Mouse (Mus musculus) large intestine, adult 2 months (tissue): ENCODE measurements around the gene Mrtfb. TPM values are rescaled to one million over a fixed set of nuclear protein-coding genes. Genes with fewer than 3 reads are reported as not detected.
A peak's percentile ranks its signal among the peaks of the same experiment; 100 is the strongest.

ENCODE experiments used
- DNase-seq: peaks from one replicate; pipeline ENCODE4 v3.0.0-alpha.2; 2012; ENCODE audit warnings: low read depth, low spot score
- WGBS: fragments of 180-500 bp; shearing (Covaris S2); methylation state at CpG from one replicate; pipeline ENCODE4 v1.1.7; 2018; 5-methylcytosine and 5-hydroxymethylcytosine counted together
- polyA plus RNA-seq: library from polyadenylated mRNA; depleted of rRNA; stranded (reverse); fragments of >200 nt; gene quantifications from 2 replicates; pipeline ENCODE4 v1.2.3, GENCODE M21; 2012

The Mrtfb gene
- polyA plus RNA-seq, 1 experiment, result 6.8 TPM

DNA sequence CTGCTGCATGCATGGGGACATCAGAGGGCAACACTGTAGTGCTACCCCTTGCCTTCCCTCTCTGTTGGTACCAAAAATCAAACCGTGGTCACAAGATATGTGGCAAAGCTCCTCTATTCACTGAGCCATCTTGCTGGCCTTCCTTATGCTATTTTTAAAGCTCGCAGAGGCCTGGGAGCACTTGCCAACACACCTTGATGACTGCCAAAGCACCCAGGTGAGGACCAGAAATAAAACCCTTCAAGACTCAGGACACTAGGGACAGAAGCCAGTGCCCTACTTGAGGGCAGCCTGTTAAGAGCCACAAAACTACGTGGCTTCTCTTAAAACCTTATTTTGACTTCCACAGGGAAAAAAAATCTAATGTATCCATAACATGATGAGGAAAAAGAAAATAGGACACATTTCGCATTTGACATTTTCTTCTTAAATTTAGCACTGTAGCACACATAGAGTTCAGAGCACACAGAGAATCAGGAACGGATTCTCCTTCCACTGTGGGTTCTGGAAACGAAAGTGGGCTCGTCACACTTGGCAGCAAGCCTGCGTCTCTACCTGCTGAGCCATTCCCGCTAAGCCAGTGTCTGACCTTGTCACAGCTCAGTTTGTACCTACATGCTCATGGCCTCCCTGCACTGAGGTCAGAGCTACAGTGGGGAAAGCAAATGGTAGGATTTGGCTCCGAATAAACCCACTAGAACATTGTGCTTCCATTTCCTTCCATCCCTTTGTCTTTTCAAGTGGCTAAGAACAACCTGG lies 170.7 kb downstream of the Mrtfb start:
- no peak for DNase-seq
- WGBS, result 79% methylated on average over 10 of the region's 10 CpGs

GRCm38 (mm10) chr16:13428077-13428476 lies 171.8 kb downstream of the Mrtfb start:
- WGBS, result 67% methylated on average over 5 of the region's 5 CpGs
- DNase-seq, result no peak

- WGBS, result 73% methylated on average over 1 of the region's 1 CpGs
These were observed 172.5 kb downstream of the Mrtfb start for GRCm38 (mm10) chr16:13428806-13429205.

GRCm38 (mm10) chr16:13429921-13430606 lies 173.8 kb downstream of the Mrtfb start:
- 82% methylated on average over 7 of the region's 7 CpGs for WGBS
- DNase-seq, result no peak

More at GRCm38 (mm10) chr16:13428806-13429205, 172.5 kb downstream of the Mrtfb start:
- DNase-seq, result no peak

DNA sequence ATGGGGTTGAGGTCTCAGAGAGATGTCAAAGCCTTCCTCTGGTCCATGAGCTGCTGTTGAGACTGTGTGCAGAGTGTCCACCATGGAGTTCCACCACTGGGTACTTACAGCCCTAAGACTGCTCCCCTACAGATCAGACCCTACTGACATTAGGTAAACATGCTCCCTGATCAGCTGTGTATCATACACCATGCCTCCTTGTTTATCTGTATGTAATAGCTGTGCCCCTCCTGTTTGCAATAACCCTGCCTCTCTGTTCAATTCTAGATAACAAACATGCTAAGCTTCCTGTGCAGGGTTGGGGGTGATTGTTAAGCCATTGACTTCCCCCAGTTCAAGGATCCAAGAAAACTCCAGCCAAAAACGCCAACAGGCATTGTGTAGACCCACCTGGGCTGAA lies 174.7 kb downstream of the Mrtfb start:
- DNase-seq, result no peak
- WGBS, result 51% methylated on average over 1 of the region's 1 CpGs

DNA sequence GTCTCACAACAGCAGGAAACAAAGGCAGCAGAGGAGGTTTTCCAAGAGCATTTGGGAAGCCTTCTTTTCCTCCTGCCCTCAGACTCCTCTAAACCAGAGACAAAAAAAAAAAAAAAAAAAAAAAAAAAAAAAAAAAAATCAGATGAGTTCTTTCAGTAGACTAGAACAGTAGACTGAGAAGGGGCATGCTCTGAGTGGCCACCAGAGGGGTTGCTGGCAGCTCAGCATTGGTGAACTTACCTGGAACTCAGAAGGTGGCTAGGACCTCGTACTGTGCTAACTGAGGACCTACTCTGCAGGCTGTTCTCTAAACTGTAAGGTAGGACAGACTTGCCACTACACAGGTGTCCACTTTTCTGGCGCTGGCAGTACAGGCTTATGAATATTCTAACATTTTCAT lies 179.3 kb downstream of the Mrtfb start:
- WGBS, result 94% methylated on average over 2 of the region's 2 CpGs
- DNase-seq, result no peak

DNA sequence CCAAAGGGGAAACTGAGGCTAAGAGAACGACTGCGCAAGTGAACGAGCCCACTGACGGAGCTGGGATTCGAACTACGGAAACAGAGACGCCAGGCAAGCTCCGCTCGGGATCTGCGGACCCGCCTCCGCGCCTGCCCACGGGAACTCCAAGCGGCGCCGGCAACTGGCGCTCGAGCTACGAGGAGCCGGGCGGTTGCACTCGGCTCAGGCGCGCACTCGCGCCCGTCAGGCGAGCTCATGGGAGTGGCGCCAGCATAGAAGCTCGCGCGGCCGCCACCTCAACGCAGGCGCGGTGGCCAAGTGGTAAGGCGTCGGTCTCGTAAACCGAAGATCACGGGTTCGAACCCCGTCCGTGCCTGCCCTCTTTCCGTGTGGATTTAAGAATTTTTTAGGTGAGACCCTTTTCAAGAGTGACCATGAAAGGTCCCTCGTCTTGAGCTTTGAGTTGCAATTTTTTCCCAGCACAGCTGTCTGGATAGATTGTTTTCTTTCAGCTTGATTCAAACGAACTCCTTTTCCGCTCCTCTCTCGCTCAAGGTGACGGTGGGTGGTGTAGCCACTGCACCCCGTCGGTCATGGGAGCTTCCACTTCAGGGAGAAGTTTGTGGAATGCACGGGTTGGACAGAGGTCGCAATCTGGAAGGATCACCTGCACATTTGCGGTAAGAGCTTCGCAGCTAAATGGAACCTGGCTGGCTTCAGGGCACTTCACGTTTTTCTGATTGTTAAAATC lies 180.9 kb downstream of the Mrtfb start:
- WGBS, result under 1% methylated on average over 58 of the region's 58 CpGs
- DNase-seq, result peak; percentile 70

GRCm38 (mm10) chr16:13437770-13438372 lies 181.6 kb downstream of the Mrtfb start:
- WGBS, result 1% methylated on average over 24 of the region's 24 CpGs
- peak; percentile 24 for DNase-seq

DNA sequence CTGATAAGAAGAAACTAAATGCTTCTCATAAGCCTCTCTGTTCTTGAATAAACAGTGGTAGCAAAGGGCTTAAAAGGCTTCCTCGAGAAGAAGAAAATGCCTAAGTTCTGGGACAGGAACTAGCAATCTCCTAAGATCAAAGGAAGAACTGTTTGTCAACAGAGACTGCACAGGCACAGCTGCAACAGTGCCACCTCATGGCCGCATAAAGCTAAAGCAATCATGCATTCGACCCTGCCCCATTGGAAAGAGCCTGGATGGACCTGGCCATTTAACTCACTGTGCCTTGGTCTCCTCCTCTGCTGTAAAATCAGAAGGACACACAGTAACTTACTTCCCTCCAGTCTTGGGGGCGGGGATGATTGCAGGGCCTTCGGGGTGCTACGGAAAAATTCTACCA lies 184.2 kb downstream of the Mrtfb start:
- DNase-seq, result no peak
- WGBS, result 30% methylated on average over 6 of the region's 6 CpGs

- DNase-seq, result no peak
- WGBS, result 25% methylated on average over 1 of the region's 1 CpGs
These were observed 187.5 kb downstream of the Mrtfb start for GRCm38 (mm10) chr16:13443764-13444163.

GRCm38 (mm10) chr16:13445461-13445860 lies 189.2 kb downstream of the Mrtfb start:
- 67% methylated on average over 5 of the region's 5 CpGs for WGBS
- no peak for DNase-seq

- WGBS, result 27% methylated on average over 15 of the region's 15 CpGs
- DNase-seq, result no peak
These were observed 190.2 kb downstream of the Mrtfb start for GRCm38 (mm10) chr16:13446488-13446887.

- 13% methylated on average over 11 of the region's 11 CpGs for WGBS
- no peak for DNase-seq
These were observed 190.6 kb downstream of the Mrtfb start for GRCm38 (mm10) chr16:13446971-13447283.

DNA sequence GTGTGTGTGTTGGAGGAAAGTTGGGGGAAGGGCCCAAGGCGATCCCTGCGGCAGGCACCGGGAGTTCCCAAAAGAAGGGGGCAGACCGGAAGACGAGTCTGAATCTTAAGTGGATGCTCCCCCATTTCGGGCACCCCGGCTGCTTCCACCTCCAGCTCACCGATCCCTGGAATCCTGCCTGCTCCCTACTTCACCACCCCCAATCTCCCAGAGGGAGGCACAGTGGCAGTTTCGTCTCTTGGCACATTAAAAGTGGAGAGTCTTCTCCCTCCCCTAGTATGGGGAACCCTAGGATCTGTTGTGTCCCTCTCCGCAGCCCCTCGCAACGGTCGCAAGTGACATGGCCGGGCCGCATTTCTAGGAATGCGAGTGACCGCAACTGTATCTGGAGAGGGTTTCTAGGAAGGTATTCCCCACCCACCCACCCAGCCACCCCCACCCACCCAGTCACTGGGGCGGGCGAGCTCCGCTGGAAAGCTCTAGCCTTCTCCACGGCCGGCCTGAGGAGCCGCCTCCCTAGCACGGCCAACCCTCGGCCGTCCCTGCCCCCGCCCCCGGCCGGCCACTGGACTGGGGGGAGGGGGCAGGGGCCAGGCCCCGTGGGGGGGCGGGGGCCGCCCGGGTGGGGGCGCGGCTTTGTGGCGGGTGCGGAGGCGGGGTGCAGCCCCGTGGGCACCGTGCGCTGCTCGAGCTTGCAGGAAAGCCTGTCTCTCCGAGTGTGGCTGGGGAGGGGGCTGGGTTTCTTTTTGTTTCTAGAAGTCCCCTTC lies 191.2 kb downstream of the Mrtfb start:
- DNase-seq, result no peak
- 1% methylated on average over 37 of the region's 43 CpGs for WGBS

GRCm38 (mm10) chr16:13448051-13448705 lies 191.9 kb downstream of the Mrtfb start:
- no peak for DNase-seq
- under 1% methylated on average over 52 of the region's 52 CpGs for WGBS

GRCm38 (mm10) chr16:13448706-13449090 lies 192.4 kb downstream of the Mrtfb start:
- no peak for DNase-seq
- 51% methylated on average over 8 of the region's 8 CpGs for WGBS

- DNase-seq, result no peak
- 84% methylated on average over 13 of the region's 13 CpGs for WGBS
These were observed 193.2 kb downstream of the Mrtfb start for GRCm38 (mm10) chr16:13449491-13449890.

GRCm38 (mm10) chr16:13450831-13451230 lies 194.6 kb downstream of the Mrtfb start:
- DNase-seq, result no peak
- WGBS, result 45% methylated on average over 7 of the region's 7 CpGs

- WGBS, result 93% methylated on average over 4 of the region's 4 CpGs
- no peak for DNase-seq
These were observed 195.7 kb downstream of the Mrtfb start for GRCm38 (mm10) chr16:13451991-13452390.
